Mouse (Mus musculus): Measurements from ENCODE around the gene Olfr1499. TPM values are rescaled to one million over a fixed set of nuclear protein-coding genes. Genes with fewer than 3 reads are reported as not detected.

The Olfr1499 gene
- polyA plus RNA-seq, 1 experiment from 2014 or later, result not detected

DNA sequence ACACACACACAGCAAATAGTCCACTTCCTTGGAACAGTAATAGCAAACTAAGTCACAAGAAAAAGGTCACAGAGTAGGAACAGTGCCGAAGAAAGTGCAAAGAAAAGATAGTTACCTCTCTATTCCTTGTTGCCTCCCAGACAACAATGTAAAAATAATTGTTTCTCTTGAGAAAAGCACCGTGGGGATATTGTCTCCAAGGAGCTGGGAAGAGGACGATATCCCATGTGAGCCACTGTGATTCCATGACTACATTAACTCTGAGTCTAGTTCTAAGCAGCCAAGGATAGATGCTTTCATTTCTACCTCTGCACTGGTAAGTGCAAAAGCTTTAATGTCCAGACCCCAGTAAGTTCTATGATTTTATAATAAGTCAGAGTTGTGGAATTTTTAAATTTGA lies 54.9 kb downstream of the Olfr1499 start, which contains the start of gene Olfr1495:
TSS of gene Olfr1495 (plus strand) at position 301 of the 400 bp plus-strand sequence.
- no peak for ATAC-seq (ENCODE audit: extremely low read depth, insufficient number of reproducible peaks, low FRiP score, low TSS enrichment)
- no peaks in the 10 kb centered on the region for H3K27me3 ChIP-seq (replicated peaks)
- H3K27ac ChIP-seq (replicated peaks), result no peak within 1 kb of the TSS
- no peaks in the 10 kb centered on the region for H3K36me3 ChIP-seq
- no peak within 1 kb of the TSS for H3K4me3 ChIP-seq
- no peaks in the 10 kb centered on the region for H3K4me1 ChIP-seq
- H3K4me2 ChIP-seq, result no peak within 1 kb of the TSS
- 66% methylated on average over 3 of the region's 3 CpGs for WGBS
- no peak within 1 kb of the TSS for H3K9ac ChIP-seq
- peaks cover 6% of the 10 kb centered on the region; the same call in 1 of the 2 replicates for H3K9me3 ChIP-seq

Other genes with a start within 250 kb of the Olfr1499 start
- not detected in 2 replicates for gene Olfr1484, start 235.9 kb downstream of the Olfr1499 start, polyA plus RNA-seq (2015; fragmentation: Nextera tagmentation; extraction: Ambion mirVana)
- not detected in 2 replicates for gene Olfr1487, start 202.1 kb downstream of the Olfr1499 start, polyA plus RNA-seq (2015; fragmentation: Nextera tagmentation; extraction: Ambion mirVana)
- not detected in 2 replicates for gene Olfr1489, start 187.8 kb downstream of the Olfr1499 start, polyA plus RNA-seq (2015; fragmentation: Nextera tagmentation; extraction: Ambion mirVana)
- not detected in 2 replicates for gene Olfr1490, start 168.4 kb downstream of the Olfr1499 start, polyA plus RNA-seq (2015; fragmentation: Nextera tagmentation; extraction: Ambion mirVana)
- gene Olfr1491, start 122.2 kb downstream of the Olfr1499 start, polyA plus RNA-seq (2015; fragmentation: Nextera tagmentation; extraction: Ambion mirVana), result not detected in 2 replicates
- gene Olfr1493-ps1, start 96.2 kb downstream of the Olfr1499 start, polyA plus RNA-seq (2015; fragmentation: Nextera tagmentation; extraction: Ambion mirVana), result not detected in 2 replicates
- not detected in 2 replicates for gene Olfr1494, start 79.7 kb downstream of the Olfr1499 start, polyA plus RNA-seq (2015; fragmentation: Nextera tagmentation; extraction: Ambion mirVana)
- not detected in 2 replicates for gene Olfr1495, start 54.8 kb downstream of the Olfr1499 start, polyA plus RNA-seq (2015; fragmentation: Nextera tagmentation; extraction: Ambion mirVana)
- not detected in 2 replicates for gene Olfr1496, start 41.6 kb downstream of the Olfr1499 start, polyA plus RNA-seq (2015; fragmentation: Nextera tagmentation; extraction: Ambion mirVana)
- gene Olfr1497, start 21.2 kb downstream of the Olfr1499 start, polyA plus RNA-seq (2015; fragmentation: Nextera tagmentation; extraction: Ambion mirVana), result not detected in 2 replicates
- gene Olfr1500, start 11.0 kb upstream of the Olfr1499 start, polyA plus RNA-seq (2015; fragmentation: Nextera tagmentation; extraction: Ambion mirVana), result not detected in 2 replicates
- gene Olfr1501, start 31.2 kb upstream of the Olfr1499 start, polyA plus RNA-seq (2015; fragmentation: Nextera tagmentation; extraction: Ambion mirVana), result not detected in 2 replicates
- not detected in 2 replicates for gene Olfr1502, start 42.3 kb upstream of the Olfr1499 start, polyA plus RNA-seq (2015; fragmentation: Nextera tagmentation; extraction: Ambion mirVana)
- gene Olfr1504, start 78.5 kb upstream of the Olfr1499 start, polyA plus RNA-seq (2015; fragmentation: Nextera tagmentation; extraction: Ambion mirVana), result not detected in 2 replicates
- not detected in 2 replicates for gene Olfr1505, start 94.1 kb upstream of the Olfr1499 start, polyA plus RNA-seq (2015; fragmentation: Nextera tagmentation; extraction: Ambion mirVana)